Mouse (Mus musculus): Measurements from ENCODE around the gene Dtx4. TPM values are rescaled to one million over a fixed set of nuclear protein-coding genes. Genes with fewer than 3 reads are reported as not detected.

The Dtx4 gene
- total RNA-seq, 2 experiments from 2014 or later = 2.9 to 3.7 TPM

DNA sequence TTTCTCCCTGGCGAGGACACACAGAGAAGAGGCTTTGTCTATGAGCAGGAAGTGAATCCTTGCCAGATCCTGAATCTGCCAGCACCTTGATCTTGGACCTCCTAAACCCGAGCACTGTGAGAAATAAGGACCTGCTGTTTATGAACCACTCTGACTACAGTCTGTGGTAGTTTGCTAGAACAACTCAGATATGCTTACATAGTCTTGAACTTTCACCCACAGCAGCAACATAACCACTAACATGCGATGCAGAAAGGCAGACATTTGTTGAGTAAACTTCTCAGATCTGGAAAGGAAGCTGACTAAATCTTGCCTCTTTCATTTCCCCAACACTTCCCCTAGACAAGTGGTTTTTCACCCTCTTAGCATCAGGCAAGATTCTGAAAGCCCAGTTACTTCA, 29.4 kb downstream of the Dtx4 start:
- no peak for DNase-seq (ENCODE audit: low spot score)

DNA sequence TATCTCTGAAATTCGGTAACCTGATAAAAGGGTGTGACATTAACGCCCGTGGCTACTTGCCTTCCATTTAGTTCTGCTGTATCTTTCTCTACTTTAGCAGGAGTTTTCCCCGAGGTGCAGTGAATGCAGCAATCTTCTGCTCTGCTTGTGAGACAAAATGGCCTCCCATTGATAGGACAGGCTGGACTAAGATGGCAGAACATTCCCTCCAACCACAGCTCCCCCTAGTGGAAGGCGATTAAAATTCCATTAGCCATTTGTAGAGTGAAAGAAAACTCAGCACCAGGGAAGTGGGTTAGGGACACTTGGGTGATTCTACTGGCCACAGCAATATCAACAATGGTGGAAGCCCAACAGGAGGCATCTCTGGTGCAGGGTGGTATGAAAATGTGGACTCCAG, 33.8 kb downstream of the Dtx4 start:
- no peak for DNase-seq (ENCODE audit: low spot score)

DNA sequence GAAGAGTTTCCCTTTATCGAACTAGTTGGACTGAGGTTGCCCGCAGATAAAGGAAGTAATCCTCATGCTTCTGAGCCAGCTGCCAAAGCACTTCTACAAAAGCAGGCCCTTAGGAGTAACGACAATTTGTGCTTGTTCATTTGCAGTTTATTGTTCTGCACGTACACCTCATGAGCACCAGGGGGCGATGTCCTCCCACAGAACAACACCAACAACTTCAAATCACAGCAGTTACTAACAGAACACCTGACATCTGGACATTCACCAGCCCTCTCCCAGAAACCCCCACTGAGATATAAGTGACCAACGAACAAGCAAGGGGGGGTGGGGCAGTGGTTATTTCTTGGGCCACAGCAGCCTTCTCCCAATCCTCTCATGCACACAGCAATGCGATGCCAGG, 35.0 kb downstream of the Dtx4 start:
- DNase-seq (ENCODE audit: low spot score) = peak; percentile 55

DNA sequence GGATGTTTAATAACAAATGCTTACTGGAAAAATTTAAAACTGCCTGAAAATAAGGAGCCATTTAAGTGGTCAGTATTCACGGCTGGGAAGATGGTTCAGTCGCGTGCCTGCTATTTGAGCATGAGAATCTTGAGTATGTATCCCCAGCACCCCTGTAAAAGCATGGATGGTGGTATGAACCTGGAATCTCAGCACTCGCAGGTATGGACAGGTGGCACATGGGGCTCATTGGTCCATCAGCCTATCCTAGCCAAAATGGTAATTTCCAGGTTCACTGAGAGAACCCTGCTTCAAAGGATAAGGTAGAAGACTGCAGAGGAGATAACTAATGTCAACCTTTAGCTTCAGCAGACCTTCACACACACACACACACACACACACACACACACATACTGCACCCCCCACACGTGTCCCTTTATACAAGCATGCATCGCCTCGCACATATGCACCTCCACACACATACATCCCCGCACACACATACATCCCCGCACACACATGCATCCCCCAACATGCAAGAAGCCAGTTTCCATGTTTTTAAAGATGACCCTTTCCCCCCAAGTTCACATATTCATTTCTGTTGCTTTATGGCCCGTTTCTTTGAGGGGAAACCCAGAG, 35.6 kb downstream of the Dtx4 start:
- DNase-seq (ENCODE audit: low spot score) = no peak

DNA sequence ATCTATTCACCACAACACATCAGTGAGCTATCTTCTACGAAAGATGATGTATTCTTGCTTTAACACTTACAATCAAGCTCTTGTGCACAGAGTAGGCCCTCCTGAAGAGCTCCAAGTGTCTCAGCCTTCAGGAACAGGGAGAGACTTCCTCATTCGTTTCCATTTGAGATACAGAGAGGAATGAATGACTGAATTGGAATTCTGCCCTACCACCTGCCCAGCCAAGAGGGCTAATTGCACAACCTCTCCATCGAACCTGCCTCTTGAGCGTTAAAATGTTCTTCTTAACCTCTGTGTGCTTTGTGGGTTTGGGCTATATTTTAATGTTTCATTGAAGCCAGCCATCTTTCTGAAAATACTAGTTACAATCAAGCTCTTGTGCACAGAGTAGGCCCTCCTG, 36.6 kb downstream of the Dtx4 start:
- no peak for DNase-seq (ENCODE audit: low spot score)

DNA sequence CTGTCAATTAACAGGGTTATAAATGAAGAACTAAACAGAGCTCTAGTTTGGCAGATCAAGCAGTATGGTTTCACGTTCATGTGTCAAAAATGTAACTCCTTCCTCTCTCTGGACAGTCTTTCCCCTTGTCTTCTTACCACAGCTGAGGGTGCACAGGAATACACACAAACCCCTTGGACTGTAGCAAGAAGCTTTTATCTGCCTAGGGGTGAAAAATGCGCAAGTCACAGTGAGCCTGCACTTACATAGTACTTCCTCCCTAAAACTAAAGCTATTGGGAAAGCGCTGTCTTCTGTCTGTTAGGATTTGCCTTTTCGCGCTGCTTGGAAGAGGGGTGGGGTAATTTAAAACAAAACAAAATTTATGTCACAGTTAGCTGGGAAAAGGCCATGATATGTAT, 37.1 kb downstream of the Dtx4 start:
- no peak for DNase-seq (ENCODE audit: low spot score)

DNA sequence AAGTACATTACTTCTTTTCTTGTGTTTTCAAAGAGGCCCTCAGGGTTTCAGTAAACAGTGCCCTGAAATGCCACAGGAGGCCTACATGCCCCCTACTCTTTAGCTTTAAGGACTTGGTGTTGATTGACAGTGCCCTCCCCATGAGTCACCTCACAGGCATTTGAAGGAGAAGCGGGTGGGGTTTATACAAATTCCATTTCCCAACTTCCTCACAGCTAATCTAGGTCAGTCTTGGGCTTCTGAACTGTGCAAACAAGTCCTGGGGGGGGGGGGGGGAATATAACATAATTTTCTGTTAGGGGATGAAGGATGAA, 37.6 kb downstream of the Dtx4 start:
- DNase-seq (ENCODE audit: low spot score) = no peak

DNA sequence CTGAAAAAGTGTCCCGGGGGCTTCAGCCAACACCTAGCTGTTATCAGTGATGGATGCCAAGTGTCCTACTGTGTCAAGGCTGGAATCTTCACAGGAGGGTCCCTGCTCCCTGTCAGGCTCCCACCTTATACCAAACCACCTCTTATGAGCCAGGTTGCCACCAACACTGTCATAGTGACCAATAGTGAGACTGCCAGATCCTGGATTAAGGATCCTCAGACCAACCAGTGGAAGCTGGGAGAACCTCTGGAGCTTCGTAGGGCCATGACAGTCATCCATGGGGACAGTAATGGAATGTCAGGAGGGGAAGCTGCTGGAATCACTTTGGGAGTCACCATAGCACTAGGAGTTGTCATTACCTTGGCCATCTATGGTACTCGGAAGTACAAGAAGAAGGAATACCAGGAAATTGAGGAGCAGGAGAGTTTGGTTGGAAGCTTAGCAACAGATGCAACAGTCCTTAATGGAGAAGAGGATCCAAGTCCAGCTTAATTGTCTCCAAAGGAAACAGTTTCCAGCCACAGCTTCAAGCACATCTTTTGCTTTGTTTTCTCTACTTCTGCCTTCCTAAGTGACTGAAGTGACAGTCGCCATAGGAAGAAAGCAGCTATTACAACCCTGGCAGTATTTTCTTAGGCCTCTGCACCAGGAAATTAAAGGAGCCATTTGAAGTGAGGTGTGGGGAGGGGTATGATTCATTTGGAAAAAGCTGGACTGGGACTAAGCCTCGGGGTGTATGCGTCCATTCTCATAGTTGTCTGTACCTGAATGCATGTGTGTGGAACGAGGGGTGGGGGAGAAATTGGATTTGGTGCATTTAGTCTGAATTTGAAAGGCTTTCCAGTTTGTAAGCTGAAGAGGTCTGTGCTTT, 38.2 kb downstream of the Dtx4 start:
- no peak for DNase-seq (ENCODE audit: low spot score)

DNA sequence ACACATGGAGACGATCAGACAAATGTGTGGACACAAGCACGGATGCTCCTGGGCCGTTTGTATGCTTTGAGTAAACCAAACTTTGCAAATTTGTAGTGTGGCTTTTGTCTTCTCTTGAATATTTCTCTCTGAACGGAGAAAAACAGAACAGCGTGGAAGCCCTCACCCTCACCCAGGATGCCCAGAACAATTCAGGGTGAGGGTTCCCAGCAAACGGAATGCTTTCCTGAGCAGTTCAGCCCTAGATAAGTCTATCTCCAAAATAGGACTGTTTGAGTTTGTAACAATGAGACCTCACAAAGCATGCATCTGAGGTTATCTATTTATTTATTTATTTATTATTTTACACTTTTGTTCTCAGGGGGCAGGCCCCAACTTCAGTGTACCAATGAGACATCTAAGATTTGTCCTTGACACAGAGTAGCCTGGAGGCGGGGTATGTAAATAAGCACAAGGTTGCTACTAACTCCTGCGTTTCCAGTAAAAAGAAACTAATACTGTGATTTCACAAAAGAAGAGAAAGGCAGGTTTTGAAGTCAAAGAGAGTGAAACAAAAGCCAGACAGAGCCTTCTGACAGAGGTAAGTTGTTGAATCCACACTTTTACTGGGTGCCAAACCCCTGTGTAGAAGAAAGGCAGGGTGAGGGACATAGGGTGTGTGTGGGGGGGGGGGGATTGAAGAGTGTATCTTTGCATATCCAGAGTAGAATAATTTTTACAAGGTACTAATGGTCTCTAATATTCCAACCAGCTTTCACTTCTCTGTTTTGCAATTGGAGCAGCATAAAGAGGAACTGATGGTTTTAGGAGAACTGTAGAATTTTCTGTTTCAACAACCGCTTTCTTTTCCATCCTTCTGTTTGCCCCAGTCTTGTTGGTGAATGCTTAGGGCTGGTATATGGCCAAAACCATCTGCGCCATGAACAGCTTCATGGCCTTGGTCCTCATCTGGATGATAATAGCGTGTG, 40.7 kb downstream of the Dtx4 start, which contains the start of gene Mpeg1:
Gene Mpeg1, plus strand, starts transcription at position 498 of the 968 bp plus-strand sequence.
- DNase-seq (ENCODE audit: low spot score) = no peak

DNA sequence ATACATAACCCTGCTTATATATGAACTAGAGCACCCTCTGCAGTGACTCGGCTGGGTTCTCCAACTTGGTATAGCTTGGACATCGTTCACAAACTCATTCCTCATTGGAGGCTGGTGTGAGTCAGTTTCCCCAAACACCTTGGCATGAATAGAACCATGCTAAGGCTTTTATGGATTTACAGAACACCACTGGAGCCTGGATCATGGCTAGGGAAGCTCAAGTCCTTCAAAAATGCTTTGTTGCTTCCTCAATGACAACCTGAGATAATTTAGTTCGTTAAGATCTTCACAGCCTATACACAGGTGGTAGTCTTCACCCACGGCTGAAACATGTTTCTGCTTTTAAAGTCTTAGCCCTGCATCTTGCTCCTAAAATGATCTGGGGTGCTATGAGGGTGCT, 41.7 kb downstream of the Dtx4 start:
- no peak for DNase-seq (ENCODE audit: low spot score)

DNA sequence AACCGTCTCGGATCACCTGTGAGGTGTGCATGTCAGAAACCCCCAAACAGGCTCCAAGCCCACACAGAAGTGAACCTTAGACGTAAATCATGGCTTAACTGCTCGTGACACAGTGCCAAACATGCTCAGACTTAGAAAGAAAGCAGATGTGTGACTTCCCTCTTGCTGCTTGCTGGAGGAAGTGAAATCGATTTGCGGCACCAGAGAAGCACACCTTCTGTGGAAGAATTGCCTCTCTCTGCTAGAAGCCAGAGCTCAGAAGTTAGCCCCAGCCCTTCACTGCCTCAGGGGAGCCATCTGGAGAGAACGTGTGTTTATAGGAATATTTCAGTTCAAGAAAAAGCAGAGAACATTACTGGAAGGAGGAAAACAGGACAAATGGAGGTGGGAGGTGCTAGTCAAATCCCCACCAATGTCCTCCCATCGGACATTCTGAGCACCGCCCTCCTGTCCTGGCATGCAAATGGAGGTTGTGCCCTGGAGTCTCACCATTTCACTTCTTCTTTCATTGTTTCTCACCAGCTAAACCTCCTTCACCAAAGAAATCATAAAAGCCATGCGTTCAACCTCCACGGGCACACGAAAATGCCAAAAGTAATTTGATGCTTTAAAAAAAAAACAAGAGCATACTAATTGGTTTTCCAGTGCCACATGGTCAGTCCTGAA, 43.7 kb downstream of the Dtx4 start:
- no peak for DNase-seq (ENCODE audit: low spot score)

DNA sequence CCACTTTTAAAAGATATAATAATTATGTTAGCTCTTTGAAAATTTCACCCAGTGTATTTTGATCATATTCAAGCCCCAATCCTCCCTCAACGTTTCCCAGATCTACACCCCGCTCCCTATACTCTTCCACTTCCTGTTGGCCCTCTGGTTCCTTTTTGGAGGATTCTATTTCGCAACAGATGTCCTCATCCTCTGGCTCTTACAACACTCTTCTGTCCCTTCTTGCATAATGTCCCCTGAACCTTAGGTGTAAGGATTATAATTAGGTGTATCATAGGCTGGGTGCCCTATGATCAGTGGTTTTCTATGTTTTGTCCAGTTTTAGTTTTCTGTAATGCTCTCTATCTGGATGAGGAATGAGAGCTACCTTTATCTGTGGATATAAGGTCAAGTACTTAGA, 56.2 kb downstream of the Dtx4 start:
- no peak for DNase-seq (ENCODE audit: low spot score)

DNA sequence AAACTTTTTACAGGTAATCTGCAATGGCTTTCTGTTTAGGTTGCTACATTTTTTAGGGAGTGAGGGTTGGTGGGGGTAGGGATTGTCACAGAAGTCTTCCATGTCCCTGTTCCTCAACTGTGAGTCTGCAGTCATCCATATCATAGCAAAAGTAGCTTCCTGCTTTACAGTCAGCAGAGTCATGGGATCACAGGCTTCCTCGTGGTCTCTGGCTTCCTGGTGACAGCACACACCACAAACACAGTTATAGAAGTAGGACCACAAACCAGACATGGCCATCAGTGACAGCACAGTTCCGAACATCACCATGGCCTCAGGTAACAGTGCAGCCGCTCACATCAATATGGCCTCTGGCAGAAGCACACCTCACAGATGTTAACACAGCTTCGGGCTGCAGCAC, 58.7 kb downstream of the Dtx4 start:
- no peak for DNase-seq (ENCODE audit: low spot score)

DNA sequence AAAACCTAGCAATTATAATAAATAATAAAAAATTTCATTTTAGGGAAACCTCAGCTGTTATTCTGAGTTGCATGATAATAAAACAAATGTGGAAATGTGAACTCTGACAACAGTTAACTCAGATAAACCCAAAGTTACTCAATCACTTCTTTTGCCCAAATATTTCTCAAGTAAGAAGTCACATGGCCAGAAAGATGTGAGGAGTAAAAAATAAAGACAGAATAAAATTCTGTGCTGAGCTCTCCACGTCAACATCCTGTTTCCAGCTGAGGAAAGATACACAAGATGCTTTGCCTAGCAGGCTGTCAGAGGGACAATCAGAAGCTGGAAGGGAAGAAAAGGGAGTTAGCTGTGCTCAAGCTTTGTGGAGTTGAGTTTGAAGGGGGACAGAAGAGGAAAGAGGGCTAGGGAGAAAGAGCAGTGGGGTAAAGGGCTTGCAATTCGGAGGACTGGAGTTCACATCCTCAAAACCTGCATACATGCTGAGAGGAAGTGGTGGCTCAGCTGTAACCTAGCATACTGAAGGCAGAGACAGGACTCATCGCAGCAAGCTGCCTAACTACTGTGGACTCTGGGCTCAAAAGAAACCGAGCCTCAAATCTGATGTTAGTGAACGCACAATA, 61.0 kb downstream of the Dtx4 start:
- no peak for DNase-seq (ENCODE audit: low spot score)

DNA sequence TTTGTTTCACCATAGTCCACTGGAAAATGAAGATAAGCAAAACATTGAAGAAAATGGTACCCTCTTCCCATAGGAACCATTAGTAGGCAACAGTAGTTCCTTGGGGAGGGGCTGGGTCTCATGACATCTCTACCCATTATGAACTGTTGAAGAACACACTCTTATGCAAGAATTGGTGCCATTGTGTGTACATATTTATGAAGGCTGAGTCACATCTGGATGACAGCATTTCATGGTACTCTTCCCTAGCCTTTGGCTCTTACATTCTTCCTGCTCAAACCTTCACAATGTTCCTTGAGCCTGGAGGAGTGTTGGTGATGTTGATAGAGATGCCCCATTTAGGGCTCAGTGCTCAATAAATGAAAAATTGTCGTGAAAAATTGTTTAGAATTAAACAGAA, 61.7 kb downstream of the Dtx4 start:
- no peak for DNase-seq (ENCODE audit: low spot score)

DNA sequence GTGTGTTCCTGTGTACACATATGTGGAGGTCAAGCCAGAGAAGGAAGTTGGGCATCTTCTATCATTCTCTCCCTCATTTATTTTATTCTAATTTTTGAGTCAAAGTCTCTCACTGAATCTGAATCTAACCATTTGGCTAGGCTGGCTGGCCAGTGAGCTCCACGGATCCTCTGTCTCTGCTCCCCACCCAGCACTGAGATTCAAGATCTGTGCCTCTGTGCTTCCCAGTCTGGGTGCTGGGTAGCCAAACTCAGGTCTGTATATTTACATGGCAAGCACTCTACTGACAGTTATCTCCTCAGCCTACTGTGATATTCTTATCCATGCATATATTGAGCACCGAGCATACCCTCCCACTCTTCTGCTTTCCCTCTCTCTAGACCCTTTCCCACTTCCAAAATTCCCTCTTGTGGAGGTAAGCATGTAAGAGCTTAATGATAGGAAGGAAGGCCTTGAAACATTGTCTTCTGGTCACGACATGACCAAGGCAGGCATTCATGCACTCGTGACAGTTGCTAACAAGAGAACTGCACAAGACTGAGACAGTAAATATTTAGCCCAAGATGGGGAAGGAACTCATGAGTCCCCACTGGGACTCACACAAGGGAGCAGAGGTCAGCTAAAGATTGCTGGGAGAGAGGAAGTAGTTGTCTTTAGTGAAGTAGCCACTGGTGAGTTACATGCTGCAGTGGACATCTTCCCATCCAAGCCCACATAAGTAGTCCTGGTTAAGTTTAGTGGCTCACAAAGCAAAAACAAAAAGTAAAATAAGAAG, 65.3 kb downstream of the Dtx4 start:
- DNase-seq (ENCODE audit: low spot score) = no peak

DNA sequence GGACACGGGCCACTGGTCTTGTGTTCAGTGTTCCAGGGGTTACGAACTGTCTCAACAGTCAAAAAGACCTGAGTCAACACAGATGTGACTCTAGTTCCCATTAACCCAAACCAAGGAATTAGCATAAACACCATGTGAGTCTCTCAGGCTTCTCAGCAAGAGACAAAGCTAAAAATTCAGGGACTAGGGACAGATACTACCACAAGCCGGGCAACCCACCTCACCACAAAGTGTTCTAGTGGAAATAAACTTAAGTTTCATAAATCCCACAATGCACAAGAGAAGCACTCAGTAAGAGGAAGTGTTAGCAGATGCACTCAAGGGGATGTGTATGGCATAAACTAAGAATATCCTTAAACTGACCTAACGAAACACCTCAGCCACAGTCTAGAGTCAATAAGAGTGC, 66.2 kb downstream of the Dtx4 start:
- no peak for DNase-seq (ENCODE audit: low spot score)

DNA sequence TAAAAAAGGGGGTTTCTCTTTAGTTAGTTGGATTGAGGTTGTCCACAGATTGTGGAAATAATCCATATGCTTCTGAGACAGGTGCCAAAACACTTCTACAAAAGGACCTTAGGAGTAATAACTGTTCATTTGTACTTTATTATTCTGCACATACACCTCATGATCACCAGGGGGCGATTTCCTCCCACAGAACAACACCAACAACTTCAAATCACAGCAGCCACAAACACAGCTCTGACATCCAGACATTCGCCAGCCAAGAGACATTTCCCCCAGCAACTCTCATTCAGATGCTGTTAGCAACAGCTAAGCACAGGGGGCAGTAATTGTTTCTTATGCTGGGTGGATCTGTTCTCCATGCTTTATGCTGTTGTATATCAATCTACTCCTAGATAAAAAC, 68.2 kb downstream of the Dtx4 start:
- DNase-seq (ENCODE audit: low spot score) = peak; percentile 44

DNA sequence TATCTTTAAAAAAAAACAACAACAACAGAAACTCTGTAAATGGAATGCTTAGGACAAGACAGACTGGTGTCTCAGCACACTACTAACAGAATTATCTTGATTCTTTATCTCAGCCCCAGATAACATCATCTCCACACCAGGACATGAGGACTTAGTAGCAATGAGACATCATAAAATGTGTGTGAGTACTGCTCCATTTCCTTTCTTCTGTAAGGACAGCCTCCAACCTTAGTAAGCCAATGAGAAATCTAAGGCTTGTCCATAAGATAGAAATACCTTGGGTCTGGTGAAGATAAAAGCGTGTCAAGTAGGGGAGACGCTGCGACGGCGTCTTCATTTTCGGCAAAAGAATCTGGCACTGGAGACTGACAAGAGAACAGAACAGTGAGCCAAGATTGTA, 73.6 kb downstream of the Dtx4 start, which contains the start of gene Pfpl:
Gene Pfpl, plus strand, starts transcription at position 301 of the 400 bp plus-strand sequence.
- DNase-seq (ENCODE audit: low spot score) = no peak

DNA sequence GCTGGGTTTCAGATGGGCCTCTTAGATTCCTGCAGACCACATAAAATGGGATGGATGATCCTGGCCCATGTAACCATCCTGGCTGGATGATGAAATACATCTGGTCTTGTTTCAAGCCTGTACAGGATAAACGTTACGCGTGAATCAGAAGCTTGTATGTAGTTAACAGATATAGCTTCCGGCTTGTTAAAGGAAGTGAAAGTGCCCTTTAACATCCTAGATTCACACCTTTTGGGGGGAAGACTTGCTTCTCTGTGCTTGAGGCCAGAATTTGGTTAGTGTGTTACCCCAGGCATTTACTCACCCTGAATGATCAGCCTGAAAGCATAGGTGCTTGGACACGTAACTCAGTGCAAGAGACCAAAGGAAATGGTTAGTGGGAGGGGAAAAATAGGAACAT, 74.2 kb downstream of the Dtx4 start:
- DNase-seq (ENCODE audit: low spot score) = no peak
